Mouse (Mus musculus): Measurements from ENCODE around the gene Gm26920. TPM values are rescaled to one million over a fixed set of nuclear protein-coding genes. Genes with fewer than 3 reads are reported as not detected.
"Not testable (repeated sequence)": the region's sequence is repeated elsewhere in the genome, so short reads cannot be mapped to it uniquely, and the experiment has no call there.

Gene Gm26920
- under 1 TPM in 1 of 2 experiments, not detected in 1; 0.73 TPM for total RNA-seq (2021)
- not detected in 2 replicates for polyA plus RNA-seq (2012; rRNA removed)
- long read RNA-seq, partial matches to known transcripts, result 0 of 2 reads
- long read RNA-seq, other reads (novel, unspliced or antisense), result 2 of 2 reads

- DNase-seq, result peak; percentile 98
Measured at GRCm38 (mm10) chr7:30090092-30090969, at the start of gene Gm26920, which contains the start of gene Zfp566. Gm26920 (minus strand) TSS chr7:30090410. Zfp566 (minus strand) TSS chr7:30090527.

- no peak for DNase-seq
Measured at GRCm38 (mm10) chr7:30136826-30137225, 46.6 kb upstream of the Gm26920 start.

- no peak for DNase-seq
Measured at GRCm38 (mm10) chr7:30132396-30132795, 42.2 kb upstream of the Gm26920 start.

GRCm38 (mm10) chr7:30129900-30130299 lies 39.7 kb upstream of the Gm26920 start:
- no peak for DNase-seq

DNA sequence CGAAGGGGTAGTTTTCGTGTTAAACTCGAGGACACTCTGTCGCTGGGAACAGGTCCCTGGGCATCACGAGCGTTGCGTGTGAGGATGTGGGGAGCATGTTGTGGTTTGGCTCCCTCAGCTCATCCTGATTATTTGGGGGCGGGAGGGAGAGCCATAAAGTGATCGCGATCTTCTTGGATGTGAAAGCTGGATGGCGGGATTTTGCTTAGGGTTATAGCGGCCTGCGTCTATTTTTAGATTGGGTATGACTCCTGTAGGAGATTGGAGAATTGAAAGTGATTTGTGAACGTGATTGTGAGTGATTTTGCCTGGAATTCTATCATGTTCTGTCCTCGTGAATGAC lies 31.9 kb upstream of the Gm26920 start:
- no peak for DNase-seq

- peak; percentile 95 for DNase-seq
Measured at GRCm38 (mm10) chr7:30121308-30122187, 31.3 kb upstream of the Gm26920 start, which contains the start of gene Zfp382. Zfp382 (plus strand) TSS chr7:30121942.

DNA sequence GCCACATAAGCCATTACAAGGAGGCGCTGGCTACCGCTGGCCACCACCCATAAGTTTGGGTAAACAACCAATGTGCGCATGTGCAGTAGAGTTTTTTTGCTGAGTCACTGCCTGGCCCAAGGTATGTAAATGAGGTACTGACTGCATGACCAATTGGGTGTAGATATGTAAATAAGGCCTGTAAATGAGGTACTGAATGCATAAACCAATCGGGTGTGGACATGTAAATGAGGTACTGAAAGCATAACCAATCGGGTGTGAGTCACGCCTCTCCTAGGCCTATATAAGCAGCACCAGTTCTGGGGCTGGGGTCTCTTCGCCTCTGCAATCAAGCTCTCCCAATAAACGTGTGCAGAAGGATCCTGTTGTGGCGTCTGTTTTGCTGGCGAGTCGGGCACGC lies 27.7 kb upstream of the Gm26920 start:
- DNase-seq, result not testable (repeated sequence)

- DNase-seq, result no peak
Measured at GRCm38 (mm10) chr7:30116076-30116475, 25.9 kb upstream of the Gm26920 start.

DNA sequence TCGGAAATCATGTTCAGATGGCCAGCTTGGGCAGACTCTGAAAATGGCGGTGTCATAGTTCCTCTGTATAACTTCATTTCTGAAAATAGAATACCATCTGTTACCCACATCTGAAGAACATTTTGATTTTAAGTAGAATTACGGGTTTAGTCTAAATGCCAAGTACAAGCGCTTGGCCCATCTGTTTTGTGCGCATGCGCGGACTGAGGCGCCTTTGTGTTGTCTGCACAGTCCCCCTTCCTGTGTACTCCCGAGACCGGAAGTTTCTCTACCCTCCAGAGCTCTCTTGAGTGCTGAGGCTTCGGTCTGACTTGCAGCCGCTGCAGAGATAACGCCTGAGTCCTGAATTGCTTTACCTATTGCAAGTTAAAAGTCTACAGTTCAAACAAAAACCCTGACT lies 9.1 kb upstream of the Gm26920 start:
- DNase-seq, result no peak

GRCm38 (mm10) chr7:30095551-30096125 lies 5.4 kb upstream of the Gm26920 start:
- DNase-seq, result no peak

DNA sequence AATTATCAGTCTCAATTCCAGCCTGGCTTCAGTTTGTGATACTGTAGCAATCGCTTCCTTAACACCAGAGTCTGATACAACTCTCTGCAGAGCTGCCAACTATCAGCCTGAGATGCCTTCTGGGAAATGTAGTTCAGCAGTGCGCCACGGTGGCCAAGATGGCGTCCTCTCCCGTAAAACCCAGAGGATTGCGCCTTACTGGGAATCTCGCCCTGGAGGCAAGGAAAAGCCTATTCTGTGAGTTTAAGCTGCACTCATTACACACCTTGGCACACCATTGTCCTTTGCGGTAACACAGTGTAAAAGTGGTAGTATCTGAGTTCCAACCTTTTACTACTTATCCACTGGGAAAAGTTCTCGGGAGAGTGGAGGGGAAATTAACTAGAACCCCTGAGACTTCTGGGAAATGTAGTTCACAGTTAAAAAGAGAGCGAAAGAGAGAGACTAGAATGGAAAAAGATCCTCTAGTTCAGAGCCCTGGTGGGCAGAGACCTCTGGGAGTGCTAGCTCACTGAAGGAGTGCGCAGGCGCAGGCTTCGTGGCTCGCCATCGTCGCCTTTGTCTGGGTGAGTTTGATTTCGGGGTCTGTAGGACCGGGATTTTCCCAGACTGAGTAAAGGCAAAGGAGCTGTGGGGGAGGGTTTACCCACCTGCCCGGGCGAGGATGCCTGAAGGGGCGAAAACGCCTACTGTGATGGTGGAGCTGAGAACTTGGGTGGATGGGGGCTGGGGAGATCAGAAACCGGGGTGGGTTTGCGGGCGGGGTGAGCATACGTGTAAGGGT lies 4.6 kb upstream of the Gm26920 start, which contains the start of gene Zfp260:
Gene Zfp260 (plus strand): TSS at position 132 of the 784 bp plus-strand sequence.
- DNase-seq, result peak; percentile 92

DNA sequence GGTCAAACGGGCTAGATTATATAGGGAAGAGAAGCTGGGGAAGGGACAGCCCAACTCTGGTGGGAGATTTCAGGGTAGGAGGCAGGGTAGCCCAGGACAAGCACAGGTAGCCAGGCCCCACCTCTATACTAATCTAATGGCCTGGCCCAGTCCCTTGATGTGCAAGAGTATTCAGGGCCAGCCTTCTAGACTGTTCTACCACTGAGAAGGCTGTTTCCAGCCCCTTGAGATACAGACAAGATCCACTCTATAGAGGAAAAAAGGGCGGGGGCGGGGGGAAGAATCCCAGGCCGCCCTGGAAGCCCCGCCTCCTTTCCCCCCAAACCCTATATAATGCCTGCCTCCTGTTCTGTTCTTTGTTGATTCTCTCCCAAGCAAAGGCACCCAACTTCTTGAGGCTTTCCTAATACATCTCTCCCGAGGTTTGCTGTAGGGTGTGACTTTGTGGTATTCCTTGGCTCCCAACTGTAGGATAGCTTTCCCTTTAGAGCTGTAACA lies 3.8 kb upstream of the Gm26920 start:
- DNase-seq, result no peak

DNA sequence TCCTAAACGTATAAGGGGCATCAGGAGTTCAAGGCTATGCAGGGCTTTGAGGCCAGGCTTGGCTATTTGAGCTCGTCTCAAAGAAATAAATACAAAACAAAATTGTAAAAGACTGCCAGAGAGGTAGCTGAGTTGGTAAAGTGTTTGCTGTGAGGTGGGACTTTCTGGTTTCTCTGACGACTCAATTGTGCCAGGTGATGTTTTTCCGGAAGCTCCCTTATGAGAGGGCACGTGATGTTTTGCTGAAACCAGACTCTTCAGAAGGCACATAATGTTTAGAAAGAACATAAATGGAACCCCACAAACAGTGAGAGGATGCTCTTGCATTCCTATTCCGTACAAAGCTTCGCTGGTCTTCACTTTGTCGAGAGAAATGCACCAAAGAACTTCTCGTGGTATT lies 2.5 kb upstream of the Gm26920 start:
- no peak for DNase-seq

DNA sequence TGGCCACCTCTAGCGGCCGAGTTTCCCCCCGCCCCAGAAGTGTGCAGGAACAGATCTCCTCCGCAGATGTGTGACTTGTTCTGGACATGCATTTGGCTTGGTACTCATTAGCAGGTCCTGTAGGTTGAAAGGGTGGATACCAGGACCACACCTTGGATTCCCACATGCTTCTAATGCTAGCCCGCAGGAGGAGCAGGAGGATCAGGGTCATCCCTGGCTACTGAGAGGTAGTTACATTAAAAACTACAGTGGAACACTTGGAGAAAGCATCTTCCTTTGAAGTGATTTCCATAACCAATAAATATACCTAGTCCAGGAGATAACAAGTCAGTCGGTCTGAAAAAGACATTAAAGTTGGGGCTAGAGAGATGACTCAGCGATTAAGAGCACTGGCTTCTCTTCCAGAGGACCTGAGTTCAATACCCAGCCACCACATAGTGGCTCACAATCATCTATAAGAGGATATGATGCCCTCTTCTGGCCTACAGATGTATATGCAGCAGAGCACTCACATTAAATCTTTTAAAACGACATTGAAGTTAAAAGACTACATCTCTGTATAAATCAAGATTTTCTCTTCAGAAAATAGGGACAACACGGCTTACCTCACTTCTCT lies 868 bp upstream of the Gm26920 start:
- DNase-seq, result no peak

DNA sequence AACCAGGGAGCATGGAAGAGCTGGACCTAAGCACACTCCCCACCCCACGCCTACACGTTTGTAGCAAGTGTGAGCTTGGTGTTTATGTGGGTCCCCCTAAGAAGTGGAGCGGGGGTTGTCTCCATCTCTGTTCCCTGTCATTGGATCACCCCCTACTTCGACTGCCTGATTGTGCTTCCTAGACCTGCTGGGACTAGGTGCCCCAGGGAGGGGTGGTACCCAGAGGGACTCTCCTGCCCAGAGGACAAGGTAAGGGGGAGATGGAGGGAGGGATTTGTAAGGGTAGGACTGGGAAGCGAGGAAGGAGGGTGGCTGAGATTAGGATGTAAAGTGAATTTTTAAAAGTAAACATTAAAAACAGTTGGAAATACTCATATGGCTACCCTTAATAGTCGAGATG lies 805 bp downstream of the Gm26920 start:
- no peak for DNase-seq

- no peak for DNase-seq
Measured at GRCm38 (mm10) chr7:30086524-30086923, 3.7 kb downstream of the Gm26920 start.

DNA sequence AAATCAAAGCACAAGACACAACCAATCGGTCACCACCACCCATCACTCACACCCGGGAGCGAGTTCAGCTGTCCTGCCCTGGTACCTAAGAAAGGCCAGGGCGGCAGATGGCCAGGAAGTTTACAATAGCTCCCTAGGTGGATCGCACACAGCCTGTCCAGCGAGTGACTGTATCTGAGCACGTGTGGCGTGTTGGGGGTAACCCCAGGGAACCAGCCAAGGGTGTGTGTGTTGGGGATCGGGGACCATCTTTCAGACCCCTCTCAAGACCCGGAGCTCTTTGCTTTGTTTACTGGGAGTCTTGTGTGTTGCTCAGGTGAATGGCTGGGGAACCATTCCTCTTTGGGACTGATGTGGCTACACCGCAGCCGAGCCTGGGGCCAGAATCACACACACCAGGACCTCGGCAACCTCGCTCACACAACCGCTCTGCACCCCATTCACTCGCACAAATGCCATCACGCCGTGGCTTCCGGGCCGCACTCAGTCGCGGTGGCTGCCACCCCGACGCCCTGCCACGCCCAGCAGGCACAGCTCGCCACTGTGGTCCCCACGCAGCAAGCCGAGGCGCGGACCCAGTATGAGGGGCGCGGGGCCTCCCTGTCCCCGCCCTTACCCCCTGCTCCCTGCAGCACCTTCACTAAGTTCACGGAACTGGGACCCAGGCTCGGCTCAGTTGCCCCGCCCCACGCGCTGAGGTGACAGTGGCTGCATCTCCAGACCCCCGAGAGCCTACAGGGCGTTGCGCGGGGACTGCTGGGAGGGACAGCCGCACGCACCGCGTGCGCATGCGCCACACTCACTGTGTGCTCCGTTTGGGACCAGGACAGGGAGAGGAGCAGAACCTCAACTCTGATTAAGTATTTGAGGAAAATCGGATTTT lies 17.8 kb downstream of the Gm26920 start, which contains the start of gene Zfp82:
Gene Zfp82 (minus strand): TSS at position 755 of the 883 bp plus-strand sequence.
- peak; percentile 91 for DNase-seq

- no peak for DNase-seq
Measured at GRCm38 (mm10) chr7:30064622-30065021, 25.6 kb downstream of the Gm26920 start.

GRCm38 (mm10) chr7:30062478-30062877 lies 27.7 kb downstream of the Gm26920 start:
- no peak for DNase-seq
